Mouse (Mus musculus): ENCODE measurements around the gene 2410131K14Rik.

DNA sequence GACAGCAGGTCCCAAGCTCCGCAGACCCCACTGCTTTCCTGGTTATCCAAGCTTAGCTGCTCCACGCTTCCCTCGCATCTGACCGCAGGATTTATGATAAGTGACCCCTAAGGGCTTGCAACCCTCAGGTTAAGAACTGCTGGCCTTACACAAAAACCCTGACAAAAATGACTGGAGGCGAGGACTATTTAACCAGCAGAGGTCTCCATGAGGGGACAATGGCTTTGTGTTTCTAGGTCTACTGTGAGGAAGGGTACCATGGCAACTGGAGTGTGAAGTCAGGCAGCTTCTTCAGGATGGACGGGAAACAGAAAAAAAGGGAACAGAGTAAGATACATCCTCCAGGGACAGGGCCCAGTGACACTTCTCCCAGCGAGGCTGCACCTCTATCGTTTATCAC lies 39.2 kb upstream of the 2410131K14Rik start:
- TF ChIP-seq EP300 (IDR thresholded peaks at IDR 0.05; ENCODE audit: insufficient read depth, low read depth, low read length), result no peak
- TF ChIP-seq POLR2A (IDR thresholded peaks at IDR 0.05; ENCODE audit: insufficient read depth, low read depth, low read length), result no peak
